In the genomic region with DNA sequence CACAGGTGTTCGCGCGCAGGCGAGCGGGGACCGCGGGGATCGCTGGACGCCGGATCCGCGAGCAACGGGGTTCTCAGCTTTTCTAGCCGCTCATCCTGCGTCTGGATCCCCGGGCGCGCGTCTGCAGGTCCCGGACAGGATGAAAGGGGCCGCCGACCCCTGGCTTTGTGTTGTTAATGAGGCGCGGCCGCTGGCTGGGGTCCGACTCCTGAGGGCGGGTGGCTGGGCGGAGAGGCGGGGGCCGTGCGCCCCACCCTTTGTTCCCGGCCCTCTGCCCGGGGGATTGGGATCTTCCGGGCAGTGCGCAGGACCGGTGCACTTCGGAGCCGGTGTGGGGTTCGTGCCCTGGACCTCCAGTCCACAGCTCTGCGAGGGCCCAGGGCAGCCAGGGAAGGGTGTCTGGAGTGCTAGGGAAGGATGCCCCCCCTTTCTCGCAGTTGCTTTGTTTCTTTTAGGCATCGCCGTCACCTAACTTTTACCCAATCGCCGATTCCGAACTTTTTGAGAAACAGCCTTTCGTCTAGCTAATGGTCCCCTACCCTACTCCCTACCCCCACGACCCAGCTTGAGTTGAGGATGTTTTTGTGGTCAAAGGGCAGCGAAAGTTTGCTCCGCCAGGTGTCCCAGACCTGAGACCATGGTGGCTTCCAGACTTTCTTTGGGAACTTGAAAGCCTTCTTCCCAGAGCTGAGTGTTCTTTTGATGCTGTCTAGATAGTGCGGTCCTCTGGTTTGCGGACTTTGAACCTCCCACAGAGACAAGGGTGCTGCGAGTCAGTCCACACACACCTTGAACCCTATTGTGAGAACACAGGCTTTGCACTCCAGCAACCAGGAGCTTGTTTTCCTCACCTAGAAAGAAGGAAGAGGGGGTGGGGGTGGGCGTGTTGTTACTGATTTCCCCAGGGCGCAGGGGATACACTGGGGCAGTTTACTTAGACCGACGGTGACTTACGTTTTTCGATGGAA, we compare ENCODE assay signal across 8 mouse cellular contexts. TPM values are rescaled to one million over a fixed set of nuclear protein-coding genes. Genes with fewer than 3 reads are reported as not detected.
DNase-seq lines count a peak whose midpoint lies in the region; ATAC-seq lines count a peak whose summit lies in the region.

No protein-coding gene starts in this region.

- DNase-seq in layer of hippocampus, adult 9-11 months, result peak; percentile 9
- no peak for DNase-seq in layer of hippocampus, adult 9-10 months (ENCODE audit: low spot score)
- peak; percentile 92 for DNase-seq in R1 (ENCODE audit: low read depth, low spot score)
- peak; percentile 39 for DNase-seq in gastrocnemius, adult 18-20 months (ENCODE audit: low spot score)

- H3K9me3 ChIP-seq in hindbrain, embryonic 15.5 days, result no peaks in the 10 kb centered on the region
- H3K9me3 ChIP-seq in liver, embryonic 16.5 days (replicated peaks; ENCODE audit: control insufficient read depth, low read length), result no peaks in the 10 kb centered on the region
- no peaks in the 10 kb centered on the region for H3K9me3 ChIP-seq in neural tube, embryonic 14.5 days (ENCODE audit: control insufficient read depth, low read length)

- H3K4me1 ChIP-seq in hindbrain, embryonic 15.5 days (replicated peaks), result peaks cover 12% of the 10 kb centered on the region
- H3K4me1 ChIP-seq in liver, embryonic 16.5 days (ENCODE audit: control insufficient read depth, low read depth, low read length), result no peaks in the 10 kb centered on the region; the same call in 1 of the 2 replicates
- H3K4me1 ChIP-seq in neural tube, embryonic 14.5 days (ENCODE audit: control insufficient read depth, insufficient read depth, low read length), result peaks cover 7% of the 10 kb centered on the region

- H3K27ac ChIP-seq in hindbrain, embryonic 15.5 days (replicated peaks), result peak overlapping the region; percentile 62
- no peak overlapping the region for H3K27ac ChIP-seq in liver, embryonic 16.5 days (ENCODE audit: low read length)
- peak overlapping the region; percentile 60 for H3K27ac ChIP-seq in neural tube, embryonic 14.5 days (ENCODE audit: low read depth, low read length)

- H3K9ac ChIP-seq in hindbrain, embryonic 15.5 days, result peak overlapping the region; percentile 65
- peak overlapping the region; percentile 45 for H3K9ac ChIP-seq in liver, embryonic 16.5 days (ENCODE audit: low read depth, low read length)
- peak overlapping the region; percentile 73 for H3K9ac ChIP-seq in neural tube, embryonic 14.5 days (replicated peaks; ENCODE audit: low read depth, low read length)

- H3K27me3 ChIP-seq in hindbrain, embryonic 15.5 days, result peaks cover 12% of the 10 kb centered on the region
- H3K27me3 ChIP-seq in liver, embryonic 16.5 days (ENCODE audit: control insufficient read depth, insufficient read depth, low read depth, low read length), result peaks cover 46% of the 10 kb centered on the region
- H3K27me3 ChIP-seq in neural tube, embryonic 14.5 days (ENCODE audit: control insufficient read depth, insufficient read depth, low read length), result peaks cover 3% of the 10 kb centered on the region; the same call in 1 of the 2 replicates

- peak; percentile 57 for ATAC-seq in hindbrain, embryonic 15.5 days (ENCODE audit: low FRiP score, low read depth)
- peak; percentile 19; the same call in 1 of the 2 replicates for ATAC-seq in liver, embryonic 16.5 days (ENCODE audit: low read depth)
- peak; percentile 43 for ATAC-seq in neural tube, embryonic 14.5 days (ENCODE audit: low read depth)
- no peak for ATAC-seq in megakaryocyte progenitor cell, adult 5-6 weeks (replicated peaks; ENCODE audit: poor library complexity)

- H3K36me3 ChIP-seq in hindbrain, embryonic 15.5 days, result no peaks in the 10 kb centered on the region
- H3K36me3 ChIP-seq in liver, embryonic 16.5 days (ENCODE audit: control insufficient read depth, insufficient read depth), result no peaks in the 10 kb centered on the region
- H3K36me3 ChIP-seq in neural tube, embryonic 14.5 days (ENCODE audit: control insufficient read depth, insufficient read depth, low read length), result no peaks in the 10 kb centered on the region

- under 1% methylated on average over 59 of the region's 59 CpGs for WGBS in hindbrain, embryonic 15.5 days
- 1% methylated on average over 58 of the region's 59 CpGs for WGBS in liver, embryonic 16.5 days (ENCODE audit: insufficient replicate concordance)
- WGBS in neural tube, embryonic 14.5 days, result under 1% methylated on average over 59 of the region's 59 CpGs

- peak overlapping the region; percentile 97 for H3K4me2 ChIP-seq in hindbrain, embryonic 15.5 days
- H3K4me2 ChIP-seq in liver, embryonic 16.5 days (ENCODE audit: low read depth, low read length), result peak overlapping the region; percentile 80
- H3K4me2 ChIP-seq in neural tube, embryonic 14.5 days (ENCODE audit: low read depth, low read length), result peak overlapping the region; percentile 95

- H3K4me3 ChIP-seq in hindbrain, embryonic 15.5 days, result peak overlapping the region; percentile 67
- peak overlapping the region; percentile 66 for H3K4me3 ChIP-seq in liver, embryonic 16.5 days (ENCODE audit: low read depth, low read length)
- peak overlapping the region; percentile 97 for H3K4me3 ChIP-seq in neural tube, embryonic 14.5 days (ENCODE audit: low read depth, low read length)

RNA-seq across cellular contexts. Expression of a gene that starts 0.8 kb away (rescaled TPM):
- 1 to 10 TPM; 2.0 to 2.2 TPM for total RNA-seq in gastrocnemius, adult 18-20 months (2021)
- polyA plus RNA-seq in hindbrain, embryonic 15.5 days (2015; fragmentation: Nextera tagmentation; extraction: Ambion mirVana), result 2.7 and 3.2 TPM in 2 replicates
- 0.16 and 0.25 TPM in 2 replicates for polyA plus RNA-seq in liver, embryonic 16.5 days (2015; fragmentation: Nextera tagmentation; extraction: Ambion mirVana)
- 2.1 and 2.4 TPM in 2 replicates for polyA plus RNA-seq in neural tube, embryonic 14.5 days (2014; fragmentation: Nextera tagmentation; extraction: Ambion mirVana)
- total RNA-seq in megakaryocyte progenitor cell, adult 5-6 weeks (2015), result not detected in 2 replicates
- total RNA-seq in megakaryocyte progenitor cell, adult 5-6 weeks (2017), result not detected in 2 replicates

RNA-seq across cellular contexts. Expression of a gene that starts 45.3 kb away (rescaled TPM):
- not detected for total RNA-seq in gastrocnemius, adult 18-20 months (2021)
- 0.16 and 0.33 TPM in 2 replicates for polyA plus RNA-seq in hindbrain, embryonic 15.5 days (2015; fragmentation: Nextera tagmentation; extraction: Ambion mirVana)
- 5.0 and 5.1 TPM in 2 replicates for polyA plus RNA-seq in liver, embryonic 16.5 days (2015; fragmentation: Nextera tagmentation; extraction: Ambion mirVana)
- polyA plus RNA-seq in neural tube, embryonic 14.5 days (2014; fragmentation: Nextera tagmentation; extraction: Ambion mirVana), result not detected in 2 replicates
- 1.0 and 1.4 TPM in 2 replicates for total RNA-seq in megakaryocyte progenitor cell, adult 5-6 weeks (2015)
- 1.1 and 1.3 TPM in 2 replicates for total RNA-seq in megakaryocyte progenitor cell, adult 5-6 weeks (2017)
